In the genomic region with DNA sequence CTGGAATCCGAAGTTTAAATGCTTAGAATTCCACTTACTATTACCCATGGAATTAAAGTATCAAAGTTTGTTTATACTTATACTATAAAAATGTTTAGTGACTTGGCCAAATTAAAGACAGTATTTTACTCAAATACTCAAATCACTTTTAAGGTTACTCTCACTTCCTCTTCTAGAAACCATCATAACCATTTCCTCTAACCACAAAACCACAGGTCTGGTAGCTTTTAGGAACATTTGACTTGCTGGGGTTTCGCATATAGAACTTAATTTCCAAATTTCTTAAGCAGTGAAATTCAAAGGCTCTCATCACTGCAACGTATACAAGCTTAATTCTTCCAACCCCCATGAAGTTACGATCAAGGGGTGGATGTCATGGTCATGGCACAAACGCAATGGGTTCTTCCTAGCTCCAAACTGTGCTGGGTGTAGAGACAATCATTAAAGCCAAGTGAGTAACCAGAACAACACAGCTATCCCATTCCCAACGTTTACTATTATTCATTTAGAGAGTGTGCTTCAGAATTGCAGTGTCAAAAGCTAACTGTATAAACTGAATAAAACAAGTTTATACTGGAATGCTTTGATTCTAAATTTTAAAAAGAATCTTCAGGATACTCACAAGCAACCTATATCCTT, we compare ENCODE assay signal across 8 mouse cellular contexts. TPM values are rescaled to one million over a fixed set of nuclear protein-coding genes. Genes with fewer than 3 reads are reported as not detected.
DNase-seq lines count a peak whose midpoint lies in the region; ATAC-seq lines count a peak whose summit lies in the region.

No protein-coding gene starts in this region.

- peak overlapping the region; percentile 96 for H3K4me3 ChIP-seq in kidney, embryonic 15.5 days (replicated peaks)
- peak overlapping the region; percentile 18; the same call in 1 of the 2 replicates for H3K4me3 ChIP-seq in embryonic facial prominence, embryonic 11.5 days (ENCODE audit: low read depth, low read length)
- peak overlapping the region; percentile 19; the same call in 1 of the 2 replicates for H3K4me3 ChIP-seq in intestine, embryonic 15.5 days (replicated peaks)
- peak overlapping the region; percentile 13; the same call in 1 of the 2 replicates for H3K4me3 ChIP-seq in neural tube, embryonic 12.5 days

- H3K36me3 ChIP-seq in kidney, embryonic 15.5 days, result no peaks in the 10 kb centered on the region
- H3K36me3 ChIP-seq in embryonic facial prominence, embryonic 11.5 days (replicated peaks; ENCODE audit: control insufficient read depth, insufficient read depth, low read depth, low read length), result no peaks in the 10 kb centered on the region
- H3K36me3 ChIP-seq in intestine, embryonic 15.5 days, result no peaks in the 10 kb centered on the region
- no peaks in the 10 kb centered on the region for H3K36me3 ChIP-seq in neural tube, embryonic 12.5 days

- no peak for DNase-seq in kidney, postnatal 10 days
- DNase-seq in embryonic facial prominence, embryonic 11.5 days (ENCODE audit: low spot score), result no peak
- no peak for DNase-seq in adrenal gland, postnatal 14 days
- no peak for DNase-seq in embryo, embryonic 10 days (ENCODE audit: low spot score)
- DNase-seq in frontal cortex, postnatal 14 days (ENCODE audit: low spot score in 2 of 2), result no peak

- H3K27me3 ChIP-seq in kidney, embryonic 15.5 days, result no peaks in the 10 kb centered on the region
- H3K27me3 ChIP-seq in embryonic facial prominence, embryonic 11.5 days (ENCODE audit: control insufficient read depth, insufficient read depth, low read length), result no peaks in the 10 kb centered on the region
- H3K27me3 ChIP-seq in intestine, embryonic 15.5 days (replicated peaks), result no peaks in the 10 kb centered on the region
- H3K27me3 ChIP-seq in neural tube, embryonic 12.5 days (replicated peaks), result no peaks in the 10 kb centered on the region

- no peak overlapping the region for H3K9ac ChIP-seq in kidney, embryonic 15.5 days
- no peak overlapping the region for H3K9ac ChIP-seq in embryonic facial prominence, embryonic 11.5 days (replicated peaks; ENCODE audit: low read length)
- H3K9ac ChIP-seq in intestine, embryonic 15.5 days, result peak overlapping the region; percentile 9; the same call in 1 of the 2 replicates
- H3K9ac ChIP-seq in neural tube, embryonic 12.5 days, result no peak overlapping the region

- 28% methylated on average over 6 of the region's 6 CpGs for WGBS in kidney, embryonic 15.5 days
- WGBS in embryonic facial prominence, embryonic 11.5 days, result 43% methylated on average over 6 of the region's 6 CpGs
- WGBS in intestine, embryonic 15.5 days, result 30% methylated on average over 6 of the region's 6 CpGs
- 44% methylated on average over 6 of the region's 6 CpGs for WGBS in neural tube, embryonic 12.5 days

- 0 out of 2 replicates have a peak overlapping the region, but pooled peaks have one; percentile 37 for H3K27ac ChIP-seq in kidney, embryonic 15.5 days
- H3K27ac ChIP-seq in embryonic facial prominence, embryonic 11.5 days (replicated peaks; ENCODE audit: low read depth, low read length), result no peak overlapping the region
- H3K27ac ChIP-seq in intestine, embryonic 15.5 days, result no peak overlapping the region
- no peak overlapping the region for H3K27ac ChIP-seq in neural tube, embryonic 12.5 days

- peak overlapping the region; percentile 68 for H3K4me2 ChIP-seq in kidney, embryonic 15.5 days
- H3K4me2 ChIP-seq in embryonic facial prominence, embryonic 11.5 days (ENCODE audit: low read depth, low read length), result peak overlapping the region; percentile 43
- H3K4me2 ChIP-seq in intestine, embryonic 15.5 days (replicated peaks), result peak overlapping the region; percentile 49
- H3K4me2 ChIP-seq in neural tube, embryonic 12.5 days (replicated peaks), result peak overlapping the region; percentile 69

- no peaks in the 10 kb centered on the region for H3K9me3 ChIP-seq in kidney, embryonic 15.5 days (replicated peaks)
- no peaks in the 10 kb centered on the region for H3K9me3 ChIP-seq in embryonic facial prominence, embryonic 11.5 days (replicated peaks; ENCODE audit: control insufficient read depth, low read length)
- no peaks in the 10 kb centered on the region for H3K9me3 ChIP-seq in intestine, embryonic 15.5 days
- no peaks in the 10 kb centered on the region for H3K9me3 ChIP-seq in neural tube, embryonic 12.5 days

- ATAC-seq in kidney, embryonic 15.5 days (replicated peaks; ENCODE audit: low FRiP score), result no peak
- no peak for ATAC-seq in embryonic facial prominence, embryonic 11.5 days (replicated peaks; ENCODE audit: insufficient number of reproducible peaks, low FRiP score, low TSS enrichment, low read depth)
- no peak for ATAC-seq in intestine, embryonic 15.5 days
- ATAC-seq in neural tube, embryonic 12.5 days (ENCODE audit: low FRiP score, low read depth), result no peak

- H3K4me1 ChIP-seq in kidney, embryonic 15.5 days, result peaks cover 20% of the 10 kb centered on the region
- no peaks in the 10 kb centered on the region for H3K4me1 ChIP-seq in embryonic facial prominence, embryonic 11.5 days (ENCODE audit: control insufficient read depth, insufficient read depth, low read length)
- peaks cover 10% of the 10 kb centered on the region for H3K4me1 ChIP-seq in intestine, embryonic 15.5 days (replicated peaks)
- peaks cover 13% of the 10 kb centered on the region for H3K4me1 ChIP-seq in neural tube, embryonic 12.5 days

RNA-seq across cellular contexts. Expression of a gene that starts 1.8 kb away (rescaled TPM):
- polyA plus RNA-seq in kidney, embryonic 15.5 days (2015; fragmentation: Nextera tagmentation; extraction: Ambion mirVana), result 74.4 and 75.9 TPM in 2 replicates
- polyA plus RNA-seq in embryonic facial prominence, embryonic 11.5 days (2014; fragmentation: Nextera tagmentation; extraction: Ambion mirVana), result 63.5 and 68.2 TPM in 2 replicates
- 64.7 and 69.4 TPM in 2 replicates for polyA plus RNA-seq in intestine, embryonic 15.5 days (2015; fragmentation: Nextera tagmentation; extraction: Ambion mirVana)
- 103 and 119 TPM in 2 replicates for polyA plus RNA-seq in neural tube, embryonic 12.5 days (2016; fragmentation: Nextera tagmentation; extraction: Ambion mirVana)
- 134 and 138 TPM in 2 replicates for total RNA-seq in adrenal gland, postnatal 14 days (2021)

RNA-seq across cellular contexts. Expression of a gene that starts 37.5 kb away (rescaled TPM):
- polyA plus RNA-seq in kidney, embryonic 15.5 days (2015; fragmentation: Nextera tagmentation; extraction: Ambion mirVana), result 14.7 and 18.6 TPM in 2 replicates
- 18.4 and 20.5 TPM in 2 replicates for polyA plus RNA-seq in embryonic facial prominence, embryonic 11.5 days (2014; fragmentation: Nextera tagmentation; extraction: Ambion mirVana)
- polyA plus RNA-seq in intestine, embryonic 15.5 days (2015; fragmentation: Nextera tagmentation; extraction: Ambion mirVana), result 16.4 and 16.5 TPM in 2 replicates
- 16.8 and 17.3 TPM in 2 replicates for polyA plus RNA-seq in neural tube, embryonic 12.5 days (2016; fragmentation: Nextera tagmentation; extraction: Ambion mirVana)
- total RNA-seq in adrenal gland, postnatal 14 days (2021), result 10.9 and 11.8 TPM in 2 replicates

RNA-seq across cellular contexts. Expression of a gene that starts 37.7 kb away (rescaled TPM):
- polyA plus RNA-seq in kidney, embryonic 15.5 days (2015; fragmentation: Nextera tagmentation; extraction: Ambion mirVana), result 50.6 and 52.1 TPM in 2 replicates
- 67.0 and 68.2 TPM in 2 replicates for polyA plus RNA-seq in embryonic facial prominence, embryonic 11.5 days (2014; fragmentation: Nextera tagmentation; extraction: Ambion mirVana)
- polyA plus RNA-seq in intestine, embryonic 15.5 days (2015; fragmentation: Nextera tagmentation; extraction: Ambion mirVana), result 37.5 and 38.8 TPM in 2 replicates
- polyA plus RNA-seq in neural tube, embryonic 12.5 days (2016; fragmentation: Nextera tagmentation; extraction: Ambion mirVana), result 55.4 and 58.0 TPM in 2 replicates
- 18.6 and 22.9 TPM in 2 replicates for total RNA-seq in adrenal gland, postnatal 14 days (2021)

Comparison
In these comparisons a context has a peak if more than half of its experiments do, and no peak if none do; other contexts are left out.
1. H3K4me3 ChIP-seq: peak in every context shown above with its lines; median percentile 96 in kidney, embryonic 15.5 days; 19 in intestine, embryonic 15.5 days; 18 in embryonic facial prominence, embryonic 11.5 days; 13 in neural tube, embryonic 12.5 days.